Mouse (Mus musculus) neural tube, embryonic 12.5 days (tissue): ENCODE data around the gene Rhbdf1. TPM values are rescaled to one million over a fixed set of nuclear protein-coding genes. Genes with fewer than 3 reads are reported as not detected.

Experiments
- ATAC-seq: fragments of 200-750 bp; cut with Nextera tagmentation; 2 replicates; pipeline ENCODE4 v1.8.0; 2017; ENCODE audit warnings: low read depth, mild to moderate bottlenecking, moderate TSS enrichment, moderate library complexity; ENCODE audit not compliant: low FRiP score
- H3K27ac ChIP-seq: fragments of 300-500 bp; sonication (generic); 2 replicates; pipeline ENCODE4 v1.5.1; 2016
- H3K27me3 ChIP-seq: fragments of 300-500 bp; sonication (generic); replicated peaks from 2 replicates; pipeline ENCODE4 v1.6.1; 2016; ENCODE audit warnings: mild to moderate bottlenecking
- H3K36me3 ChIP-seq: fragments of 300-500 bp; sonication (generic); 2 replicates; pipeline ENCODE4 v1.6.1; 2016; ENCODE audit warnings: mild to moderate bottlenecking
- H3K4me1 ChIP-seq: fragments of 300-500 bp; sonication (generic); 2 replicates; pipeline ENCODE4 v1.6.1; 2016
- H3K4me2 ChIP-seq: fragments of 300-500 bp; sonication (generic); replicated peaks from 2 replicates; pipeline ENCODE4 v1.6.1; 2016; ENCODE audit warnings: mild to moderate bottlenecking
- H3K4me3 ChIP-seq: fragments of 300-500 bp; sonication (generic); 2 replicates; pipeline ENCODE4 v1.5.1; 2016
- H3K9ac ChIP-seq: fragments of 300-500 bp; sonication (generic); 2 replicates; pipeline ENCODE4 v1.6.1; 2016; ENCODE audit warnings: mild to moderate bottlenecking
- H3K9me3 ChIP-seq: fragments of 300-500 bp; sonication (generic); 2 replicates; pipeline ENCODE4 v1.6.1; 2016; ENCODE audit warnings: mild to moderate bottlenecking
- WGBS: fragments of 180-500 bp; shearing (Covaris S2); methylation state at CpG from one replicate; pipeline ENCODE4 v1.1.7; 2016; 5-methylcytosine and 5-hydroxymethylcytosine counted together
- polyA plus RNA-seq: library from polyadenylated mRNA; unstranded; fragments of >200 nt; fragmentation: Nextera tagmentation; extraction: Ambion mirVana; gene quantifications from 2 replicates; pipeline ENCODE4 v1.2.1, GENCODE M21; 2016

Rhbdf1 gene
- polyA plus RNA-seq: 26.4 and 32.9 TPM in 2 replicates

DNA sequence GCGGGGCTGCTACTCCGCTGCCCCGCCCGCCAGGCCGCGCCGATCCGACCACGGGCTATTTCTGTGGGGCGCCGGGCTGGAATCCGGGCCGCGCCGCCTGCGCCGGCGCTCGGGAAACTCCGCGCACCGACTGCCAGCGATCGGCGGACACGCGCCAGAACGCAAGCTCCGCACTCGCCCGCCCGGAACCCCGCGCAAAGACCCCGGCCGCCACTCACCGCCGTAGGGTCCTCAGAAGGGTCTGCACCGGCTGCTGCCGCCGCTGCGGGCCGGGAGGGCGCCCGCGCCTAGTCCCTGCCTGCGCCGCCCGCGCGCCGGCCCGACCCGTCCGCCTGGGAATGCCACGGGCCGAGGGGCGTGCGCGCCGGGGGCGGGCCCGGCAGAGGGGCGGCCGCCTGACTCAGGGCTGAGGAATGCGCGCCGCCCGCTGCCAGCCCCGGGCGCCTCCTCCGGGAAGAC is at the start of gene Rhbdf1:
Gene Rhbdf1, minus strand, starts transcription at position 350 of the 459 bp plus-strand sequence.
- peaks cover 10% of the 10 kb centered on the region for H3K27me3 ChIP-seq
- 1% methylated on average over 72 of the region's 72 CpGs for WGBS
- ATAC-seq: peak; percentile 22; the same call in 1 of the 2 replicates
- H3K4me2 ChIP-seq: peak within 1 kb of the TSS; percentile 91
- H3K4me1 ChIP-seq: peaks cover 57% of the 10 kb centered on the region
- H3K27ac ChIP-seq: no peak within 1 kb of the TSS
- no peaks in the 10 kb centered on the region for H3K9me3 ChIP-seq
- H3K36me3 ChIP-seq: no peaks in the 10 kb centered on the region
- H3K9ac ChIP-seq: peak within 1 kb of the TSS; percentile 88
- H3K4me3 ChIP-seq: peak within 1 kb of the TSS; percentile 77

DNA sequence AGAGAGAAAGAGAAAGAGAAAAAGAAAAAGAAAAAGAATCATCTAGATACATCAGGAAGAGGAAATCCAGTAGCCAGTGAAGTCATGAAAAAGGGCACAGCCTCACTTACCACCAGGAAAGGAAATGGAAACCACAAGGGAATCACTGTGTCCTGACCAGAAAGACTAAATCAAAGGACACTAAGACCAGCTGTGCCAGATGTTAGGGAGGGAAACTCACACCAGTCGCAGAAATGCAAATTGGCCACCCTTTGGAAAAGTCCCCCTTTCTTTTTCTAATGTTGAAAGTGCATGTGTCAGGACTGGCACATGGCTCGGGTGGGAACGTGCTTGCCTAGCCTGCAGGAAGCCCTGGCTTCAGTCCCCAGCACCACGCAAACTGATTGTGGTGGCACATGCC is 49.1 kb upstream of the Rhbdf1 start:
- 49% methylated on average over 4 of the region's 4 CpGs for WGBS
- H3K27ac ChIP-seq: no peak overlapping the region
- H3K4me1 ChIP-seq: peaks cover 5% of the 10 kb centered on the region
- H3K9me3 ChIP-seq: no peaks in the 10 kb centered on the region
- no peak overlapping the region for H3K9ac ChIP-seq
- H3K4me2 ChIP-seq: no peak overlapping the region
- no peaks in the 10 kb centered on the region for H3K27me3 ChIP-seq
- H3K4me3 ChIP-seq: no peak overlapping the region
- no peaks in the 10 kb centered on the region for H3K36me3 ChIP-seq
- no peak for ATAC-seq

DNA sequence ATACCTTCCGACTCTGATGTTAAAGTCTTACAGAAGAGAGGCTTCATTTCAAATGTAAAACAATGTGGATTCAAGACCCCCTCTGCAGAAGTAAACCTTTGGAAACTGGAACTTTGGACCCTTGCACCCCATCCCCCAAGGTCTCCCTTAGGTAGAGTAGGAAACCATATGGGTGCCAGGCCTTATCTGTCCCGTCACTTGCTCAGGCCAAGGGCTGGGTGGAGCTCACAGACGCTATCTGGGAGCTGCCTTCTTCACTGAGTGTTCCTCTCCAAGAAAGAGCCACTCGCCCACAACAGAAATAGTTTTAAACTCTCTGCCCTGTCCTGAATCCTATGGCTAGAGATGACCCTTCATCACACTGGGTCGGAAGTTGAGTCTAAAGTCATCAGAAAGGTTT is 46.9 kb upstream of the Rhbdf1 start:
- H3K4me1 ChIP-seq: peaks cover 7% of the 10 kb centered on the region
- no peak overlapping the region for H3K9ac ChIP-seq
- no peak overlapping the region for H3K4me3 ChIP-seq
- H3K9me3 ChIP-seq: no peaks in the 10 kb centered on the region
- ATAC-seq: no peak
- 85% methylated on average over 5 of the region's 5 CpGs for WGBS
- no peak overlapping the region for H3K27ac ChIP-seq
- no peaks in the 10 kb centered on the region for H3K36me3 ChIP-seq
- no peaks in the 10 kb centered on the region for H3K27me3 ChIP-seq
- H3K4me2 ChIP-seq: no peak overlapping the region

- Histone ChIP-seq H3K27ac (no peak overlapping the region), H3K4me1 (peaks cover 7% of the 10 kb centered on the region), H3K4me3 (peak overlapping the region; percentile 72), H3K9ac (peak overlapping the region; percentile 64), H3K36me3 (no peaks in the 10 kb centered on the region), H3K9me3 (no peaks in the 10 kb centered on the region), H3K27me3 (no peaks in the 10 kb centered on the region), H3K4me2 (peak overlapping the region; percentile 59)
- 25% methylated on average over 5 of the region's 5 CpGs for WGBS
- ATAC-seq: peak; percentile 44
Measured at GRCm38 (mm10) chr11:32267964-32268363, 45.9 kb upstream of the Rhbdf1 start.

DNA sequence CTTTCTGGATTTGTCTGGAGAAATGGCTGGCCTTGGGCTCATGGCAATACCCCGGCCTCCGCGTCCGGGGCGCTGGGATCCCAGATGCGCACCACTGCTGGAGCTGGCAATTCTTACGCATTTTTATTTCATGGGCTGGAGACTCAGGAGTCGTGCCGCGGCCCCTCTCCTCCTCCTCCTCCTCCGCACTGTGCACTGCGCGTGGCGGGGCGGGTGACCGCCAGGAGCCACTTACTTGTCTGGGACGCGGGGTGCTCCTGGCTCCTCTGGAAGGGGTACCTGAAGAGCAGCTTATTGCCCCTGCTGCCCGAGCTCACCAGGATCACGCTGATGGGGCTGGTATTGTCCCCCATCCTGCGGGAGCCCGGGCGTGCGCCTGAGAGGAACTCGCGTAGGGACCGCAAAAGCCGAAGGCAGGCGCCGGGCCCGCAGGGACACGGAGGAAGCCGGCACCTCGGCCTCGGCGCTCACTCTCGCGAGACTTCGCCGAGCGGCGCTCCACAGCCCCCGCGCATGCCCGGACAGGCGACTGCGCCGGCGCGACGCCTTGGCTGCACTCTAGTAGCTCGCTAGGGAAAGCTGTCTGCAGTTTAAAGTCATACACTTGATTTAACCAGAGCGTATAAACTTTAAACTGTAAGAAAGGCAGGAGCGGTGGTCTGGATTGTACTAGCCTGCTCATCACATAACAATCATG is 45.2 kb upstream of the Rhbdf1 start, which contains the start of gene Nprl3:
Gene Nprl3, minus strand, starts transcription at position 520 of the 697 bp plus-strand sequence.
- Histone ChIP-seq H3K9ac (peak within 1 kb of the TSS; percentile 92), H3K4me1 (peaks cover 7% of the 10 kb centered on the region), H3K27me3 (no peaks in the 10 kb centered on the region), H3K4me2 (peak within 1 kb of the TSS; percentile 59), H3K4me3 (peak within 1 kb of the TSS; percentile 72), H3K27ac (peak within 1 kb of the TSS; percentile 98), H3K9me3 (no peaks in the 10 kb centered on the region), H3K36me3 (no peaks in the 10 kb centered on the region)
- ATAC-seq: peak; percentile 98
- under 1% methylated on average over 54 of the region's 54 CpGs for WGBS

GRCm38 (mm10) chr11:32266776-32267175 is 44.7 kb upstream of the Rhbdf1 start:
- peak overlapping the region; percentile 92 for H3K9ac ChIP-seq
- H3K4me1 ChIP-seq: peaks cover 7% of the 10 kb centered on the region
- ATAC-seq: no peak; the same call in 1 of the 2 replicates
- H3K4me2 ChIP-seq: peak overlapping the region; percentile 59
- no peaks in the 10 kb centered on the region for H3K27me3 ChIP-seq
- H3K36me3 ChIP-seq: no peaks in the 10 kb centered on the region
- H3K4me3 ChIP-seq: peak overlapping the region; percentile 72
- WGBS: 30% methylated on average over 6 of the region's 6 CpGs
- H3K9me3 ChIP-seq: no peaks in the 10 kb centered on the region
- H3K27ac ChIP-seq: peak overlapping the region; percentile 98

DNA sequence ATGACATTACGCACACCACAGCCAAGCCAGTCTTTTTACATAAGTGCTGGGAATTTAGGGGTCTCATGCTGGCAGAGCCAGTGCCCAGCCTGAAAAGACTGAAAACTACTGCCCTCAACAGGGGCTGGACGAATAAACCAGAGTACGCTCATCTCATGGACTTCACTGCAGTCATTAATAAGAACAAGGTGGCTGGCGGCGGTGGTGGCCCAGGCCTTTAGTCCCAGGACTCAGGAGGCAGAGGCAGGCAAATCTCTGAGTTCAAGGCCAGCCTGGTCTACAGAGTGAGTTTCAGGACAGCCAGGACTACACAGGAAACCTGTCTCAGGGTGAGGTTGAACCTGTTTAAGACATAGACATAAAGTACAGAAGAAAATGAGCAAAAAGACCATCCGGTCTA is 44.1 kb upstream of the Rhbdf1 start:
- H3K4me1 ChIP-seq: peaks cover 7% of the 10 kb centered on the region
- no peaks in the 10 kb centered on the region for H3K9me3 ChIP-seq
- peaks cover under 1% of the 10 kb centered on the region; the same call in 1 of the 2 replicates for H3K36me3 ChIP-seq
- no peak overlapping the region for H3K9ac ChIP-seq
- 0 out of 2 replicates have a peak overlapping the region, but pooled peaks have one; percentile 20 for H3K4me2 ChIP-seq
- no peaks in the 10 kb centered on the region for H3K27me3 ChIP-seq
- WGBS: 89% methylated on average over 6 of the region's 6 CpGs
- H3K27ac ChIP-seq: no peak overlapping the region
- no peak for ATAC-seq
- no peak overlapping the region for H3K4me3 ChIP-seq

DNA sequence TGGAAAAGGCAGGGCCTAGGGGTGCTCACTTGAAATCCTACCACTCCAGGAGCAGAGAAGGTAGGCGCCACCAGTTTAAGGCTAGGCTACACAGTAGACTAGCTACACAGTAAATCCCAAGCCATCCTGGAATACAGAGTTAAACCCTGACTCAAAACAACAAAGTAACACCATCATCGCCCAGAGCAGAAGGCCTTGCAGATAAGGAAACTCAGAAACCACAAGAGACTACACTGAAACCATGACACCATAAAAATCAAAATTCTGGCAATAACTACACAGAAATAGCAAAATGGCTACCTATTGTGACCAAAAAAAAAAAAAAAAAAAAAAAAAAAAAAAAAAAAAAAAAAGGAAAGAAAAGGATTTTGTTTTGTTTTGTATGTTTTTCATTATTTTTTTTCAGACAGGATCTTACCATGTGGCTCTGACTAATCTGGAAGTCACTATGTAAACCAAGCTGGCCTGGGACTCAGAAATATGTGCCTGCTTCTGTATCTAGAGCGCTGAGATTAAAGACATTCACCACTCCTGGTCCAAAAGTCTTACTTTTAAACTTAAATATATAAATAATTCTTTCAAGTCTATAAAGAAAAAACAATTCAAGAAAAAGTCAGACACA is 43.1 kb upstream of the Rhbdf1 start:
- no peak overlapping the region for H3K27ac ChIP-seq
- H3K27me3 ChIP-seq: no peaks in the 10 kb centered on the region
- ATAC-seq: no peak
- no peak overlapping the region for H3K9ac ChIP-seq
- no peak overlapping the region for H3K4me2 ChIP-seq
- peaks cover 4% of the 10 kb centered on the region; the same call in 1 of the 2 replicates for H3K36me3 ChIP-seq
- H3K9me3 ChIP-seq: no peaks in the 10 kb centered on the region
- no peak overlapping the region for H3K4me3 ChIP-seq
- WGBS: 96% methylated on average over 3 of the region's 3 CpGs
- H3K4me1 ChIP-seq: peaks cover 7% of the 10 kb centered on the region

GRCm38 (mm10) chr11:32262674-32263415 is 40.7 kb upstream of the Rhbdf1 start:
- H3K4me2 ChIP-seq: no peak overlapping the region
- H3K9ac ChIP-seq: no peak overlapping the region
- no peak for ATAC-seq
- H3K4me3 ChIP-seq: no peak overlapping the region
- no peak overlapping the region for H3K27ac ChIP-seq
- no peaks in the 10 kb centered on the region for H3K27me3 ChIP-seq
- WGBS: 82% methylated on average over 10 of the region's 10 CpGs
- H3K4me1 ChIP-seq: peaks cover 4% of the 10 kb centered on the region
- peaks cover 4% of the 10 kb centered on the region; the same call in 1 of the 2 replicates for H3K36me3 ChIP-seq
- H3K9me3 ChIP-seq: no peaks in the 10 kb centered on the region

GRCm38 (mm10) chr11:32256566-32256965 is 34.5 kb upstream of the Rhbdf1 start:
- H3K9me3 ChIP-seq: no peaks in the 10 kb centered on the region
- no peak for ATAC-seq
- H3K36me3 ChIP-seq: peaks cover 25% of the 10 kb centered on the region
- no peaks in the 10 kb centered on the region for H3K27me3 ChIP-seq
- H3K4me3 ChIP-seq: no peak overlapping the region
- H3K4me1 ChIP-seq: no peaks in the 10 kb centered on the region
- no peak overlapping the region for H3K9ac ChIP-seq
- H3K4me2 ChIP-seq: no peak overlapping the region
- H3K27ac ChIP-seq: no peak overlapping the region
- WGBS: 89% methylated on average over 3 of the region's 3 CpGs

DNA sequence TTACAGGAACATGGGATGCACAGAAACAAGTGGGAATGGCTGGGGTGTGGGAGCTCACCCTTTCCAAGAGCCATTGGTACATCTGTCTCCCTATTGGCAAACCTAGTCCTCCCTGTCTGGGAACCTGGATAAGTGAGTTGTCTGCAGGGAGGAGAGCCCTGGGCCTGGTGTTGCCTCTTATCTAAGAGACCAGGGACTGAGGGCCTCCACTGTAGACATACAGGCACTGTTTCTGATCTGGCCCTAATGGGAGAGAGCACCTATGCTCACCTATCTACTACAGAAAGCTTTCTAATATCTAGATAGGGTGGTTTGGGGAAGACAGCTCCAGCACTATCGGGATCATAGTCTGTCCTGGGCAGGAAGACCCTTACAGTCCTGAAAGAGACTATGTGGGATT is 34.0 kb upstream of the Rhbdf1 start:
- no peaks in the 10 kb centered on the region for H3K4me1 ChIP-seq
- WGBS: 97% methylated on average over 1 of the region's 1 CpGs
- H3K27me3 ChIP-seq: no peaks in the 10 kb centered on the region
- H3K9me3 ChIP-seq: no peaks in the 10 kb centered on the region
- H3K4me3 ChIP-seq: no peak overlapping the region
- no peak overlapping the region for H3K4me2 ChIP-seq
- no peak for ATAC-seq
- H3K36me3 ChIP-seq: peaks cover 25% of the 10 kb centered on the region
- H3K9ac ChIP-seq: no peak overlapping the region
- no peak overlapping the region for H3K27ac ChIP-seq

DNA sequence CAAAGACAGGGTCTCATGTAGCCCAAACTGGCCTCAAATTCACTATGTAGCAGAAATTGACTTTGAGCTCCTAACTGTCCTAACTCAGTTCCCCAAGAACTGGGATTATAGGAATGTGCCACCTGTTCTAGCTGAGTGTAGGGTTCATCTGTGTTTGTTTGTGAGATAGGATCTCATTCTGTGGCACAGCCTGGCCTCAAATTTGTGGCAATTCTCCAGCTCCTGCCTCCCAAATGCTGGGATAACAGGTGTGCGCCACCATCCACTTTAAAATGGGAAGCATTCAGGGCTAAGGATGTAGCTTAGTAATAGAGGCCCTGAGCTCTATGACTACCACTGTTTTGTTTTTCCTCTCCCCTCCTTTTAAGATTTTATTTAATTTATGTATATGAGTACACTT is 31.0 kb upstream of the Rhbdf1 start:
- Histone ChIP-seq H3K4me3 (no peak overlapping the region), H3K9me3 (no peaks in the 10 kb centered on the region), H3K9ac (no peak overlapping the region), H3K36me3 (peaks cover 39% of the 10 kb centered on the region), H3K27ac (no peak overlapping the region), H3K4me2 (no peak overlapping the region), H3K4me1 (no peaks in the 10 kb centered on the region), H3K27me3 (no peaks in the 10 kb centered on the region)
- 100% methylated on average over 1 of the region's 1 CpGs for WGBS
- no peak for ATAC-seq
